Mouse (Mus musculus): Measurements from ENCODE around the gene Wtap. TPM values are rescaled to one million over a fixed set of nuclear protein-coding genes. Genes with fewer than 3 reads are reported as not detected.
"Not testable (repeated sequence)": the region's sequence is repeated elsewhere in the genome, so short reads cannot be mapped to it uniquely, and the experiment has no call there.

Wtap gene
- polyA plus RNA-seq, 1 experiment from 2014 or later = 150 TPM

DNA sequence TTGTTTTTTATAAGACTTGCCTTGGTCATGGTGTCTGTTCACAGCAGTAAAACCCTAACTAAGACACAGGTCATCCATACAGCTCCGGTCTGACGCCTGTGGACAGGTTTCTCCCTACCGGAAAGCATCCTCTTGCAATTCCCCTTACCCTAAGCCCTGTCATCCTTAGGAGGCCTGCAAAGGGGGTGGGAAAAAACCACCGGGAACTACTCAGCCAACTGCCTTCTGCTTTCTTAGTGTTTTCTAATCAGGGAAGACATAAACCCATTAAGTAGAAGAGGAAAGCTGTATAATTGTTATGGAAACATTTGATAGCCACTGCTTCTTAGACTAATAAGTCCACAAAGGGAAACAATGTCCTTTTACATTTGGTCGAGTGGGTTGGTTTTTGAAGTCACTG, 13.0 kb upstream of the Wtap start:
- Histone ChIP-seq H3K27me3 (ENCODE audit: insufficient read depth, low read length) (no peaks in the 10 kb centered on the region), H3K4me2 (ENCODE audit: low read length) (peak overlapping the region; percentile 79), H3K36me3 (ENCODE audit: insufficient read depth, low read length) (peaks cover 5% of the 10 kb centered on the region; the same call in 1 of the 2 replicates), H3K4me1 (replicated peaks; ENCODE audit: insufficient read depth, low read length) (peaks cover 5% of the 10 kb centered on the region; the same call in 1 of the 2 replicates), H3K9me3 (replicated peaks; ENCODE audit: low read length) (no peaks in the 10 kb centered on the region), H3K4me3 (replicated peaks; ENCODE audit: low read depth, low read length) (peak overlapping the region; percentile 81), H3K27ac (peak overlapping the region; percentile 93), H3K9ac (ENCODE audit: low read depth, low read length) (peak overlapping the region; percentile 35)
- DNase-seq (ENCODE audit: low spot score) = no peak
- ATAC-seq (replicated peaks; ENCODE audit: low FRiP score, low read depth) = no peak
- 39% methylated on average over 5 of the region's 5 CpGs for WGBS
- TF ChIP-seq CTCF (IDR thresholded peaks at IDR 0.05; ENCODE audit: low read depth) = no peak

DNA sequence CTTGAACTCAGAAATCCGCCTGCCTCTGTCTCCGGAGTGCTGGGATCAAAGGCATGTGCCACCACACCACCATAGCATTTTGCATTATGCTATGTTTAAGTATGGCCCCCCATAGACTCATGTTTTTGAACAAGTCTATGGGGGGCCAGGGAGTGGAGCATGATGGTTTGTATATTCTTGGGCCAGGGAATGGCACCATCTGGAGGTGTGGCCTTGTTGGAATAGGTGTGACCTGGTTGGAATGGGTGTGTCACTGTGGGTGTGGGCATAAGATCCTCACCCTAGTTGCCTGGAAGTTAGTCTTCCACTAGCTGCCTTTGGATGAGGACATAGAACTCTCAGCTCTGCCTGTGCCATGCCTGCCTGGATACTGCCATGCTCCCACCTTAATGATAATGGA, 12.6 kb upstream of the Wtap start, which contains the start of gene Sod2:
Gene Sod2, plus strand, starts transcription at position 301 of the 400 bp plus-strand sequence.
- ATAC-seq (replicated peaks; ENCODE audit: low FRiP score, low read depth) = not testable (repeated sequence)
- H3K9ac ChIP-seq (ENCODE audit: low read depth, low read length) = peak within 1 kb of the TSS; percentile 35

DNA sequence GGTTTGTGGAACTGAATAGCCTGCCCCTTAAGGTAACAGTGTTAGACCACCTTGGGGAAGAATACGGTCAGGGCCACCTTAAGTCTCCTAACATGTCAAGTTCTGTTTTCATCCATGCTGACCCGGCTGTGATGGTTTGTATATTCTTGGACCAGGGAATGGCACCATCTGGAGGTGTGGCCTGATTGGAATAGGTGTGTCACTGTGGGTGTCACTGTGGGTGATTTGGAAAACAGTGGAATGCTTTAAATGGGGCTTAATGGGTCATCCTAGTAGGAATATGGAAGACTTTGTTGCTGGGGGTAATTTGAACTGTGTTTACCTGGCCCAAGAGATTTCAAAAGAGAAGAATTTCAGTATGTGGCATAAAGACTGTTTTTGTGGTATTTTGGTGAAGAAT, 10.5 kb upstream of the Wtap start:
- not testable (repeated sequence) for H3K27me3 ChIP-seq (ENCODE audit: insufficient read depth, low read length); ATAC-seq (replicated peaks; ENCODE audit: low FRiP score, low read depth); H3K9ac ChIP-seq (ENCODE audit: low read depth, low read length); H3K9me3 ChIP-seq (replicated peaks; ENCODE audit: low read length); H3K4me1 ChIP-seq (replicated peaks; ENCODE audit: insufficient read depth, low read length); DNase-seq (ENCODE audit: low spot score); H3K27ac ChIP-seq; H3K4me2 ChIP-seq (ENCODE audit: low read length); H3K36me3 ChIP-seq (ENCODE audit: insufficient read depth, low read length); H3K4me3 ChIP-seq (replicated peaks; ENCODE audit: low read depth, low read length)
- 75% methylated on average over 2 of the region's 2 CpGs for WGBS

More for the DNA sequence above, 12.6 kb upstream of the Wtap start, which contains the start of gene Sod2:
- peak within 1 kb of the TSS; percentile 93 for H3K27ac ChIP-seq
- not testable (repeated sequence) for DNase-seq (ENCODE audit: low spot score); H3K36me3 ChIP-seq (ENCODE audit: insufficient read depth, low read length); H3K4me1 ChIP-seq (replicated peaks; ENCODE audit: insufficient read depth, low read length); H3K27me3 ChIP-seq (ENCODE audit: insufficient read depth, low read length); H3K9me3 ChIP-seq (replicated peaks; ENCODE audit: low read length)
- H3K4me2 ChIP-seq (ENCODE audit: low read length) = peak within 1 kb of the TSS; percentile 79
- H3K4me3 ChIP-seq (replicated peaks; ENCODE audit: low read depth, low read length) = peak within 1 kb of the TSS; percentile 81
- WGBS = 96% methylated on average over 2 of the region's 2 CpGs

DNA sequence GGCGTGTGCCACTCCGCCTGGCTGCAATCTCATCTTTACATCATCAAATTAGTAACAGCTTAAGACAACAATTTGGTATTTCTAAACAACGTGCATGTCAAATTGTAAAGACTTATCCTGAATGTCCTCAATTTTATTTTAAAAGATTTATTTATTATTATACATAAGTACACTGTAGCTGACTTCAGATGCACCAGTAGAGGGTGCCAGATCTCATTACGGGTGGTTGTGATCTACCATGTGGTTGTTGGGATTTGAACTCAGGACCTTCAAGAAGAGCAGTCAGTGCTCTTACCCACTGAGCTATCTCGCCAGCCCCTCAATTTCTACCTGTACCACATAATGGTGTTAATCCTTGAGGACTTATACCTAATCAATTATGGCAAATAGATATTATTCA, 8.3 kb upstream of the Wtap start:
- not testable (repeated sequence) for H3K4me3 ChIP-seq (replicated peaks; ENCODE audit: low read depth, low read length); H3K27me3 ChIP-seq (ENCODE audit: insufficient read depth, low read length); H3K9ac ChIP-seq (ENCODE audit: low read depth, low read length); H3K4me1 ChIP-seq (replicated peaks; ENCODE audit: insufficient read depth, low read length); H3K9me3 ChIP-seq (replicated peaks; ENCODE audit: low read length); H3K36me3 ChIP-seq (ENCODE audit: insufficient read depth, low read length); DNase-seq (ENCODE audit: low spot score); H3K4me2 ChIP-seq (ENCODE audit: low read length); ATAC-seq (replicated peaks; ENCODE audit: low FRiP score, low read depth); H3K27ac ChIP-seq
- WGBS = 93% methylated on average over 5 of the region's 5 CpGs

DNA sequence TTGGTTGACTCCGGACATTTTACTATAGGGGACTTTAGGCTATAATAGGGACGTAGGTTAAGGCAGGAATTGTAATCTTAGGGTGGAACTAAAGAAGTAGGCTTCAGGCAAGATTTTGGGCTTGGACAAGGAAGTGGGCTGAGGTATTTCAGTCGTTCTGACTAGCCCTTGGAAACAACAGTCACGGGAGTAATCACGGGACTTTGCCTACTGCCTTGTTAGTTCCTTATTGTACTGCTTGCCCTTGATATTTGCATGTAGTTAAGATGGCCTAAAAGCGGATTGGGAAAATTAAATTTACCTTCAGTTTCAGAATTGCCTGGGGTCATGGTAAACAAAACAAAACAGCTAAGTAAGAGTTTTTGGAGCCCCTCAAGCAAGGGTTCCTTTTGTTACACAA, 5.1 kb upstream of the Wtap start:
- Histone ChIP-seq H3K4me1 (replicated peaks; ENCODE audit: insufficient read depth, low read length) (no peaks in the 10 kb centered on the region), H3K4me3 (replicated peaks; ENCODE audit: low read depth, low read length) (no peak overlapping the region), H3K27ac (no peak overlapping the region), H3K4me2 (ENCODE audit: low read length) (no peak overlapping the region), H3K9me3 (replicated peaks; ENCODE audit: low read length) (no peaks in the 10 kb centered on the region), H3K9ac (ENCODE audit: low read depth, low read length) (no peak overlapping the region), H3K36me3 (ENCODE audit: insufficient read depth, low read length) (no peaks in the 10 kb centered on the region), H3K27me3 (ENCODE audit: insufficient read depth, low read length) (no peaks in the 10 kb centered on the region)
- no peak for DNase-seq (ENCODE audit: low spot score)
- WGBS = 82% methylated on average over 6 of the region's 6 CpGs
- no peak for TF ChIP-seq CTCF (IDR thresholded peaks at IDR 0.05; ENCODE audit: low read depth)
- ATAC-seq (replicated peaks; ENCODE audit: low FRiP score, low read depth) = no peak

DNA sequence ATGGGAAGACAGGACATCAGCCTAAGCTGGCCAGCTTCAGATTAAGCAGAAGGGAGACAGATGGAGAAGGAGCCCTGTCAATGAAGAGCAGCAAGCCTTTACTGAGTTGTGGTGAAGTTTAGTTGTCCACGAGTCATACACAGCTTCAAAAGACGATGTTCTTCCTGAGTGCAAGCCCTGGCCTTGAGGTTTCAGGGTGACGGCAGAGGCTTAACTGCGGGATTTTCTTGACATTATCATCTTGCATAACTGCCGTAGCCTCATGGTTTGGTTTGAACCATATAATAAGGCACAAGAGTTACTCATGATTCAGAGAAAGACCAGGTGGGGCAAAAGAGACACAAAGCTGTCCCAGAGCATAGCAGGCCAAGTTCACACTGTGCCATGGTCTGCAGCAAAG, 3.9 kb upstream of the Wtap start:
- Histone ChIP-seq H3K9ac (ENCODE audit: low read depth, low read length) (no peak overlapping the region), H3K4me1 (replicated peaks; ENCODE audit: insufficient read depth, low read length) (no peaks in the 10 kb centered on the region), H3K4me2 (ENCODE audit: low read length) (no peak overlapping the region), H3K36me3 (ENCODE audit: insufficient read depth, low read length) (no peaks in the 10 kb centered on the region), H3K9me3 (replicated peaks; ENCODE audit: low read length) (no peaks in the 10 kb centered on the region), H3K27ac (no peak overlapping the region), H3K27me3 (ENCODE audit: insufficient read depth, low read length) (no peaks in the 10 kb centered on the region), H3K4me3 (replicated peaks; ENCODE audit: low read depth, low read length) (no peak overlapping the region)
- 92% methylated on average over 5 of the region's 5 CpGs for WGBS
- ATAC-seq (replicated peaks; ENCODE audit: low FRiP score, low read depth) (no peak), DNase-seq (ENCODE audit: low spot score) (no peak)
- TF ChIP-seq CTCF (IDR thresholded peaks at IDR 0.05; ENCODE audit: low read depth) = no peak

DNA sequence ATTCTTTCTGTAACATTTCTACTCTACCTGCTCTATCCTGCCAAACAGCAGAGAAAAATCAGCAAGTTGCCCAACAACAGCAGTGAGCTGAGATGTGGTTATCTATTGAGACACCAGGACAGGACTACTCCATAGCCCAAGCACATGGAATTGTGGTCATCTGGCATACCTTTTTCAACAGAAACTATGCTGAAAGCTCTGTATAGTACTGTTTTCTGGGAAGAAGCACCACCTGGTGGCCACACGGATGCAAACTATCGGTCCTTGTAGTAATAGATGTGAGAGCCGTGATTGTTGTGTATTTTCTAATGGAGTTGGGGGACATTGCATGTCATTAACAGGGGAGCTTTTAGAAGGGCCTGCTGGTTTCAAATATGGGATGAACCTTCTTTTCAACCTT, 2.4 kb upstream of the Wtap start:
- Histone ChIP-seq H3K27ac (no peak overlapping the region), H3K27me3 (ENCODE audit: insufficient read depth, low read length) (no peaks in the 10 kb centered on the region), H3K9ac (ENCODE audit: low read depth, low read length) (no peak overlapping the region), H3K4me1 (replicated peaks; ENCODE audit: insufficient read depth, low read length) (no peaks in the 10 kb centered on the region), H3K36me3 (ENCODE audit: insufficient read depth, low read length) (no peaks in the 10 kb centered on the region), H3K9me3 (replicated peaks; ENCODE audit: low read length) (no peaks in the 10 kb centered on the region), H3K4me2 (ENCODE audit: low read length) (no peak overlapping the region), H3K4me3 (replicated peaks; ENCODE audit: low read depth, low read length) (no peak overlapping the region)
- 11% methylated on average over 3 of the region's 3 CpGs for WGBS
- peak; percentile 79 for DNase-seq (ENCODE audit: low spot score)
- ATAC-seq (replicated peaks; ENCODE audit: low FRiP score, low read depth) = no peak
- TF ChIP-seq CTCF (IDR thresholded peaks at IDR 0.05; ENCODE audit: low read depth) = peak; percentile 82
